Mouse (Mus musculus) bone marrow, adult 2 months (tissue): ENCODE measurements around the gene Gm9732.
"Not testable (repeated sequence)": the region's sequence is repeated elsewhere in the genome, so short reads cannot be mapped to it uniquely, and the experiment has no call there.

Source experiments
- CTCF ChIP-seq: fragments of 200-500 bp; IDR thresholded peaks from 2 replicates; pipeline ENCODE4 v1.5.1; 2011; ENCODE audit warnings: low read length, control low read depth; ENCODE audit not compliant: control insufficient read depth, insufficient read depth
- POLR2A ChIP-seq: fragments of 200-500 bp; IDR thresholded peaks from 2 replicates; pipeline ENCODE4 v1.6.1; 2011; ENCODE audit warnings: low read depth, mild to moderate bottlenecking, control low read depth, low read length, borderline replicate concordance; ENCODE audit not compliant: control insufficient read depth

DNA sequence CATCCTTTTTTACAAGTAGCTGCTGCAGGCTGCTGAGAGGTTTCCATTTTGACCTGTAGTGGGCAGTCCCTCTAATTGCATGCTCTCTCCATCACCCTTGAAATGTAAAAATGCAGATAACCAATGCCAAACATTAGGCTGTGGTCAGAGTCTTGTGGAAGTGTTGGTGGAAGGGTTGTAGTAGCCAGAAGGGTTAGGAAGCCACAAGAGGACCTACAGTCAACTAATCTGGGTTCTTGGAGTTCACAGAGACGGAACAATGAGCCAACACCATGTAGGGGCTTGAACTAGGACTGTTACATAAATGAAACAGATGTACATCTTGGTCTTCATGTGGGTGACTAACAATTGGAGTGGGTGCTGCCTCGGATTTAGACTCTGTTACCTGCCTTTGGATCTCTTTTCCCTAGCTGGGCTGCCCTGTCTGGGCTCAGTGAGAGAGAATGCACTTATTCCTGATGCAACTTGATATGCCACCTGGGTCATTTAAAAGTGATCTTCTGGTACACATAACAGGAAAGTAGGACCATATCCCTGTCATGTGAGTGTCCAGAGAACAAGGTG lies 6.2 kb upstream of the Gm9732 start:
- not testable (repeated sequence) for TF ChIP-seq POLR2A, CTCF
